Mouse (Mus musculus) heart, embryonic 10.5 days (tissue): Measurements from ENCODE around the gene Shc1. TPM values are rescaled to one million over a fixed set of nuclear protein-coding genes. Genes with fewer than 3 reads are reported as not detected.

Experiments used
- polyA plus RNA-seq: library from polyadenylated mRNA; unstranded; fragments of >200 nt; fragmentation: Nextera tagmentation; extraction: Ambion mirVana; gene quantifications from 2 replicates; pipeline ENCODE4 v1.2.1, GENCODE M21; 2016

Shc1 gene
- polyA plus RNA-seq, 1 experiment from 2014 or later, result 72.2 TPM

Other genes starting within 250 kb of the Shc1 start
- gene Scamp3, start 241.0 kb upstream of the Shc1 start, polyA plus RNA-seq, result 104 and 115 TPM in 2 replicates
- gene Fam189b, start 235.3 kb upstream of the Shc1 start, polyA plus RNA-seq, result 16.4 and 21.0 TPM in 2 replicates
- gene Gba, start 215.5 kb upstream of the Shc1 start, polyA plus RNA-seq, result 44.2 and 44.6 TPM in 2 replicates
- 18.1 and 20.0 TPM in 2 replicates for gene Thbs3, start 203.3 kb upstream of the Shc1 start, polyA plus RNA-seq
- gene Mtx1, start 191.4 kb upstream of the Shc1 start, polyA plus RNA-seq, result 179 and 204 TPM in 2 replicates
- gene Muc1, start 189.4 kb upstream of the Shc1 start, polyA plus RNA-seq, result 0.11 and 0.16 TPM in 2 replicates
- 244 and 260 TPM in 2 replicates for gene Krtcap2, start 172.5 kb upstream of the Shc1 start, polyA plus RNA-seq
- 0.79 and 1.9 TPM in 2 replicates for gene Trim46, start 172.1 kb upstream of the Shc1 start, polyA plus RNA-seq
- 76.7 and 86.0 TPM in 2 replicates for gene Dpm3, start 159.1 kb upstream of the Shc1 start, polyA plus RNA-seq
- gene Slc50a1, start 147.9 kb upstream of the Shc1 start, polyA plus RNA-seq, result 39.9 and 42.4 TPM in 2 replicates
- gene Efna1, start 137.3 kb upstream of the Shc1 start, polyA plus RNA-seq, result 32.0 and 37.7 TPM in 2 replicates
- 0.71 and 2.5 TPM in 2 replicates for gene Efna3, start 95.5 kb upstream of the Shc1 start, polyA plus RNA-seq
- 10.6 and 19.3 TPM in 2 replicates for gene Efna4, start 80.4 kb upstream of the Shc1 start, polyA plus RNA-seq
- 41.9 and 49.0 TPM in 2 replicates for gene Adam15, start 68.4 kb upstream of the Shc1 start, polyA plus RNA-seq
- 0.05 TPM in 1 of 2 replicates, not detected in the other for gene Dcst2, start 56.5 kb upstream of the Shc1 start, polyA plus RNA-seq
- gene Dcst1, start 53.2 kb upstream of the Shc1 start, polyA plus RNA-seq, result 0.10 and 0.11 TPM in 2 replicates
- 1.4 and 1.9 TPM in 2 replicates for gene Zbtb7b, start 23.7 kb upstream of the Shc1 start, polyA plus RNA-seq
- gene Lenep, start 15.7 kb upstream of the Shc1 start, polyA plus RNA-seq, result not detected in 2 replicates
- gene Flad1, start 6.6 kb upstream of the Shc1 start, polyA plus RNA-seq, result 30.7 and 40.3 TPM in 2 replicates
- gene Cks1b, start 60 bp upstream of the Shc1 start, polyA plus RNA-seq, result 465 and 589 TPM in 2 replicates
- gene Pygo2, start 11.8 kb downstream of the Shc1 start, polyA plus RNA-seq, result 28.2 and 35.9 TPM in 2 replicates
- gene Pbxip1, start 18.3 kb downstream of the Shc1 start, polyA plus RNA-seq, result 46.5 and 68.4 TPM in 2 replicates
- gene Pmvk, start 36.1 kb downstream of the Shc1 start, polyA plus RNA-seq, result 64.3 and 70.4 TPM in 2 replicates
- 0.58 and 1.1 TPM in 2 replicates for gene Kcnn3, start 101.7 kb downstream of the Shc1 start, polyA plus RNA-seq